In genomic region chr2:60871001-60871400, GRCm38 (mm10) we compare ENCODE assay signal across 10 mouse cellular contexts.
DNase-seq lines count a peak whose midpoint lies in the region; ATAC-seq and TF ChIP-seq lines count a peak whose summit lies in the region.
"Had no signal": no experiment of that assay in that cellular context is flagged by ENCODE, and none has a peak within 500 bp of the region (broad histone marks: within the 10 kb centered on the region; RNA-seq: fewer than 3 reads in every experiment).

No protein-coding gene starts in this region.

- H3K36me3 ChIP-seq in kidney, postnatal 0 days (ENCODE audit: insufficient read depth, low read length): no peaks in the 10 kb centered on the region
- H3K36me3 ChIP-seq in kidney, embryonic 14.5 days (ENCODE audit: control insufficient read depth, insufficient read depth, low read length): no peaks in the 10 kb centered on the region
- H3K36me3 ChIP-seq in embryonic facial prominence, embryonic 12.5 days: no peaks in the 10 kb centered on the region
- H3K36me3 ChIP-seq: forebrain, embryonic 10.5 days; hindbrain, embryonic 12.5 days had no signal

- ATAC-seq in kidney, postnatal 0 days (replicated peaks; ENCODE audit: low FRiP score, low read depth): 0 out of 2 replicates have a peak, but pooled peaks have one; percentile 18
- no peak for ATAC-seq in kidney, embryonic 14.5 days (ENCODE audit: low FRiP score, low TSS enrichment)
- no peak for ATAC-seq in embryonic facial prominence, embryonic 12.5 days (ENCODE audit: insufficient number of reproducible peaks, insufficient read depth, low FRiP score, low TSS enrichment)

- no peak overlapping the region for H3K4me3 ChIP-seq in kidney, postnatal 0 days (replicated peaks; ENCODE audit: low read depth, low read length)
- H3K4me3 ChIP-seq in kidney, embryonic 14.5 days (ENCODE audit: low read length): no peak overlapping the region
- no peak overlapping the region for H3K4me3 ChIP-seq in embryonic facial prominence, embryonic 12.5 days
- H3K4me3 ChIP-seq: forebrain, embryonic 10.5 days; hindbrain, embryonic 12.5 days; left cerebral cortex, adult 2 months had no signal

- 0 out of 2 replicates have a peak overlapping the region, but pooled peaks have one; percentile 20 for H3K27ac ChIP-seq in kidney, postnatal 0 days
- H3K27ac ChIP-seq in kidney, embryonic 14.5 days (ENCODE audit: low read depth, low read length): no peak overlapping the region
- 0 out of 2 replicates have a peak overlapping the region, but pooled peaks have one; percentile 23 for H3K27ac ChIP-seq in embryonic facial prominence, embryonic 12.5 days
- H3K27ac ChIP-seq: forebrain, embryonic 10.5 days; hindbrain, embryonic 12.5 days; left cerebral cortex, adult 2 months had no signal

- H3K9me3 ChIP-seq in kidney, postnatal 0 days (replicated peaks; ENCODE audit: low read length): no peaks in the 10 kb centered on the region
- no peaks in the 10 kb centered on the region for H3K9me3 ChIP-seq in kidney, embryonic 14.5 days (ENCODE audit: control insufficient read depth, low read length)
- no peaks in the 10 kb centered on the region for H3K9me3 ChIP-seq in embryonic facial prominence, embryonic 12.5 days
- H3K9me3 ChIP-seq: forebrain, embryonic 10.5 days; hindbrain, embryonic 12.5 days had no signal

- DNase-seq in kidney, postnatal 0 days (ENCODE audit: low spot score): peak; percentile 61
- peak; percentile 78 for DNase-seq in Muller cell, postnatal 12 days (ENCODE audit: inconsistent ontology term)
- DNase-seq in lung, postnatal 25 days (ENCODE audit: low spot score): peak; percentile 35
- no peak for DNase-seq in adrenal gland, adult 8-10 months
- no peak for DNase-seq in MN1 (ENCODE audit: low spot score)

- no peak for TF ChIP-seq CTCF in kidney, postnatal 0 days (IDR thresholded peaks at IDR 0.05; ENCODE audit: low read depth)

- 29% methylated on average over 5 of the region's 5 CpGs for WGBS in kidney, postnatal 0 days
- 31% methylated on average over 5 of the region's 5 CpGs for WGBS in kidney, embryonic 14.5 days
- WGBS in embryonic facial prominence, embryonic 12.5 days: 13% methylated on average over 5 of the region's 5 CpGs

- no peaks in the 10 kb centered on the region for H3K27me3 ChIP-seq in kidney, postnatal 0 days (ENCODE audit: insufficient read depth, low read length)
- no peaks in the 10 kb centered on the region for H3K27me3 ChIP-seq in kidney, embryonic 14.5 days (ENCODE audit: control insufficient read depth, insufficient read depth, low read length)
- H3K27me3 ChIP-seq in embryonic facial prominence, embryonic 12.5 days: no peaks in the 10 kb centered on the region
- H3K27me3 ChIP-seq: hindbrain, embryonic 12.5 days had no signal

- H3K4me1 ChIP-seq in kidney, postnatal 0 days (replicated peaks; ENCODE audit: insufficient read depth, low read length): peaks cover 23% of the 10 kb centered on the region
- peaks cover 28% of the 10 kb centered on the region for H3K4me1 ChIP-seq in kidney, embryonic 14.5 days (ENCODE audit: control insufficient read depth, insufficient read depth, low read length)
- peaks cover 33% of the 10 kb centered on the region for H3K4me1 ChIP-seq in embryonic facial prominence, embryonic 12.5 days

- no peak overlapping the region for H3K4me2 ChIP-seq in kidney, postnatal 0 days (ENCODE audit: low read length)
- H3K4me2 ChIP-seq in kidney, embryonic 14.5 days (replicated peaks; ENCODE audit: low read depth, low read length): no peak overlapping the region
- no peak overlapping the region for H3K4me2 ChIP-seq in embryonic facial prominence, embryonic 12.5 days (replicated peaks)
- H3K4me2 ChIP-seq: hindbrain, embryonic 12.5 days had no signal

- H3K9ac ChIP-seq in kidney, postnatal 0 days (ENCODE audit: low read depth, low read length): no peak overlapping the region
- no peak overlapping the region for H3K9ac ChIP-seq in kidney, embryonic 14.5 days (ENCODE audit: low read depth, low read length)
- H3K9ac ChIP-seq in embryonic facial prominence, embryonic 12.5 days: no peak overlapping the region
- H3K9ac ChIP-seq: hindbrain, embryonic 12.5 days had no signal

Comparison
In these comparisons a context has a peak if more than half of its experiments do, and no peak if none do; other contexts are left out.
1. DNase-seq: peak in kidney, postnatal 0 days (single experiment), Muller cell, postnatal 12 days (single experiment) and lung, postnatal 25 days (single experiment); none in adrenal gland, adult 8-10 months (single experiment) and MN1 (single experiment).